Mouse (Mus musculus) spleen, adult 2 months (tissue): ENCODE results near the gene Axl. TPM values are rescaled to one million over a fixed set of nuclear protein-coding genes. Genes with fewer than 3 reads are reported as not detected.
A peak's percentile ranks its signal among the peaks of the same experiment; 100 is the strongest.

Source experiments
- DNase-seq, 2 experiments: peaks; one replicate each; pipeline versions ENCODE4 v3.0.0 to v3.0.0-alpha.2; 2012 to 2021; ENCODE audit warnings: low spot score in 2 of 2, low read depth in 1 of 2
- H3K27ac ChIP-seq: fragments of 200-500 bp; 2 replicates; pipeline ENCODE4 v1.5.1; 2012; ENCODE audit warnings: low read length, inconsistent platforms; ENCODE audit not compliant: insufficient read depth
- H3K27me3 ChIP-seq: fragments of 200-500 bp; 2 replicates; pipeline ENCODE4 v1.6.1; 2012; ENCODE audit warnings: mild to moderate bottlenecking, moderate library complexity, low read length, inconsistent platforms; ENCODE audit not compliant: control insufficient read depth, insufficient read depth
- H3K36me3 ChIP-seq: fragments of 200-500 bp; 2 replicates; pipeline ENCODE4 v1.6.1; 2012; ENCODE audit warnings: mild to moderate bottlenecking, low read length, inconsistent platforms; ENCODE audit not compliant: control insufficient read depth, insufficient read depth
- H3K4me1 ChIP-seq: fragments of 200-500 bp; 2 replicates; pipeline ENCODE4 v1.6.1; 2011; ENCODE audit warnings: inconsistent platforms; ENCODE audit not compliant: control insufficient read depth, insufficient read depth, insufficient read length
- H3K4me3 ChIP-seq: fragments of 200-500 bp; 2 replicates; pipeline ENCODE4 v1.5.1; 2011; ENCODE audit warnings: mild to moderate bottlenecking, inconsistent platforms; ENCODE audit not compliant: insufficient read depth, insufficient read length; ENCODE audit errors: extremely low read depth
- CTCF ChIP-seq: fragments of 200-500 bp; IDR thresholded peaks from 2 replicates; pipeline ENCODE4 v1.5.1; 2011; ENCODE audit warnings: mild to moderate bottlenecking, inconsistent platforms; ENCODE audit not compliant: insufficient read depth, insufficient read length, insufficient replicate concordance; ENCODE audit errors: extremely low read depth
- POLR2A ChIP-seq: fragments of 200-500 bp; IDR thresholded peaks from 2 replicates; pipeline ENCODE4 v1.6.1; 2011; ENCODE audit warnings: low read depth, low read length, inconsistent platforms
- WGBS: fragments of 180-500 bp; shearing (Covaris S2); methylation state at CpG from one replicate; pipeline ENCODE4 v1.1.7; 2018; 5-methylcytosine and 5-hydroxymethylcytosine counted together
- polyA plus RNA-seq: library from polyadenylated mRNA; depleted of rRNA; stranded (reverse); fragments of >200 nt; gene quantifications from 2 replicates; pipeline ENCODE4 v1.2.3, GENCODE M21; 2012; rRNA removed

Axl gene
- 106 and 129 TPM in 2 replicates for polyA plus RNA-seq

- Histone ChIP-seq H3K27ac (peak within 1 kb of the TSS; percentile 64), H3K27me3 (peaks cover 8% of the 10 kb centered on the region; the same call in 1 of the 2 replicates), H3K4me3 (peak within 1 kb of the TSS; percentile 45), H3K36me3 (no peaks in the 10 kb centered on the region), H3K4me1 (peaks cover 2% of the 10 kb centered on the region; the same call in 1 of the 2 replicates)
- no peak for DNase-seq
- 15% methylated on average over 30 of the region's 30 CpGs for WGBS
- TF ChIP-seq CTCF (no peak), POLR2A (no peak)
These were observed at the start of gene Axl for GRCm38 (mm10) chr7:25788220-25789128. Gene Axl (minus strand): TSS chr7:25788705.

DNA sequence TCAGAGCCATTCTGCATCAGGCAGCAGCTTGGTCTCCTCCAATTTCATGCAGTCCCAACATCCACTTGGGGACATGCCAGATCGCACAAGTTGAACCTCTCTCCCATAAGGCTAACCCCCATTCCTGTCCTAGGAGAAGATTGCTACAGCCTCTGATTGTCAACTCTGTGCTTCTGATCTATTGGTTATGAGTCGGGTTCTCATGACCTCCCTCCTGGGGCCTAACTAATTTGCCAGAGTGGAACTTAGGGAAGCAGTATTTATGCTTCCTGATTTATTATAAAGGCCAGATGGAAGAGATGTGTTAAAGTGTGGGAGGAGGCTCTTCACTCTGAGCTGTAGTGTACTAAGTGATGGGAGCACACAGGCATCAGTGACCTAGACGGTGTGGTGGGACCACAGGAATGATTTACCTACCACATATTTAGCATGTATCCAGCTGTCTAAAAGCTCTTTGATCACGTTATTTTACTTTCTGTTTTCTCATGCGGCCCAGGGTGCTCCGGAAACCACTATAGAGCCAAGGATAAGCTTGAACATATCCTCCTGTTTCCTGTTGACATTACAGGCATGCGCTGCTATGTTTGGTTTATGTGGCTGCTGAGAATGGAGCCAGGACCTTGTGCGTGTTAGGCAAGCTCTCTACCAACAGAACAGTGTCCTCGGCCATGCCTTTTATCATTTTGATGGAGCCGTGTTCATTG lies 46.8 kb upstream of the Axl start:
- Histone ChIP-seq H3K36me3 (no peaks in the 10 kb centered on the region), H3K27me3 (no peaks in the 10 kb centered on the region), H3K27ac (peak overlapping the region; percentile 72), H3K4me3 (no peak overlapping the region), H3K4me1 (no peaks in the 10 kb centered on the region; the same call in 1 of the 2 replicates)
- DNase-seq = peak; percentile 15 to 36
- WGBS = 50% methylated on average over 10 of the region's 10 CpGs
- TF ChIP-seq POLR2A (no peak), CTCF (no peak)

DNA sequence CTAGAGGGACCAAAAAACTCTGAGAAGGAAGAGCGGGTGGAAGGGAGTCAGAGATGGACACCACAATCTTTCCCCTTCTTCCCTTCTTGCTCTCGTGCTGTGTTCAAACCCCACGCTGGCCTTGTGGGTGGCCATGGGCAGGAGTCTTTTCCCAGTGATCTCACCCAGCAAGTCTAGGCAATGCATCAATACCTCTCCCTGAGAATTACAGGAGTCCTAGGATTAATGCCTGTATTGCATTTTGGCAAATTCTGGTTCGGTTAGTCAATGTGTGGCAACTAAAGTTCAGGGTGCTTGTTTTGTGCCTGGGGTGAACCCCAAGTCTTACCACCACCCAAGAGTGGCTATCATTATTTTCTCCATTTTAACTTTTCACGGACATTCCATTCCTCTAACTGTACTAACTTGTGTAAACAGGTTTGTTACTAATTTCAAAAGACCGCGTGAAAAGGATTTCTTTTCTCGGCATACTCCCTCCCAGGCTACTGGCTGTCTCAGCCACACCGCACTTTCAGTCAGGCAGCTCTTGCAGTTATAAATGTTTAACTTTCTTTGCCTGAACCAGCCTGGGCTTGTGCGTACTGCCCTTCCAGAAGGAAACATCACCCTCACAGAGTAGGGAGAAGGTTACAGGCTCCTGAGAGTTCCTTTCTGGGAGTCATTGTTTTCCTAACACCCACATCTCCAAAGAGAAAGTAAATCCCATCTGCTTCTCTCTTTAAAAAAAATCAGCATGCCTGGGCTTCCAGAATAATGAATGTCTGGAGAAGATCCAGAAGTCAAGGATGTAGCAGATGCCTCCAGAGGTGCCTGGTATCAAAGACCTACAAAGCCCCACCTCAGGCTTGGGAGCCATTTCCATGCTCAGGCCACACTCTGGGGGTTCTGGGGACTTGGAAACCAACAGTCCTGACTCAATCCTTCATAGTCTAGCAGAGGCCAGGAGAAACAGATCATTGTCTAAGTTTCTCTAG lies 43.3 kb upstream of the Axl start:
- DNase-seq = no peak
- no peak overlapping the region for H3K27ac ChIP-seq
- 89% methylated on average over 10 of the region's 10 CpGs for WGBS

DNA sequence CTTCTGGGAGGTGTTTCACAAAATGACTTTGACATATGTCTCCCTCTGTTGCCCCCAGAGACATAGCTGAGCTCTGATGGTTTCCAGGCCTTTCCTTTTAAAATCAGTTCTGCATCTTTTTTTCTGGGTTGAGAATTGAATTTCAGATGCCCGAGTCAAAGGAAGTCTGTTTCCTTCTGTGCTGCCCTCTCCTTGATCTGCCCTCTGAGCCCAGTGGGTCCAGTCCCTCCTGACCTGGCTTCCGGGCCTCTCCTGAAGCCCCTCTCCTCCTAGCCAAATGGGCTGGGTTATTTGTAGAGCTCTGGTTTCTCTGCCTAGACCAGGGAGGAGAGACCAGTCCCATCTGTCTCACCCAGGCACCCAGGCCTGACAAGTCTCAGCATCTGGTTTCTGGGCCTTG lies 41.7 kb upstream of the Axl start:
- WGBS = 60% methylated on average over 2 of the region's 2 CpGs
- Histone ChIP-seq H3K27me3 (no peaks in the 10 kb centered on the region; the same call in 1 of the 2 replicates), H3K4me3 (no peak overlapping the region), H3K4me1 (peaks cover 10% of the 10 kb centered on the region; the same call in 1 of the 2 replicates), H3K27ac (no peak overlapping the region), H3K36me3 (no peaks in the 10 kb centered on the region)
- TF ChIP-seq CTCF (no peak), POLR2A (no peak)
- DNase-seq = no peak

More for the DNA sequence above, 43.3 kb upstream of the Axl start:
- Histone ChIP-seq H3K36me3 (no peaks in the 10 kb centered on the region), H3K4me1 (peaks cover 6% of the 10 kb centered on the region; the same call in 1 of the 2 replicates), H3K27me3 (no peaks in the 10 kb centered on the region; the same call in 1 of the 2 replicates), H3K4me3 (no peak overlapping the region)
- TF ChIP-seq POLR2A = no peak
- TF ChIP-seq CTCF = no peak

DNA sequence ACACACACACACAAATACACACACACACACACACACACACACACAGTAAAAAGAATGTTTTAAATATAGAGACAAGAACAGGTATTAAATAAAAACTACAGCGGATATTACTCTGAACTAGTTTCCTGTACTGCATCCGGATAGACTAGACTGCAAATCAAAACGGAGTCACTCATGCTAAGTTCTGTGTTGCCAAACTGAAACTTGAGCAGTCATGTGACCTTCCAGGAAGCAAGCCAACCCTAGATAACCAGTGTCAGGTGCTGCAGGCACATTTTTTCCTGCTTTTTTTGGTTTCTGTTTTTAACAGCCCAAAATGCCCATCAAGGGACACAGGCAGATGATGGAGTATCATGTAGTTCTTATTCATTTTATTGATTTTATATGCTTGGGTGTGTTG lies 38.7 kb upstream of the Axl start:
- Histone ChIP-seq H3K27ac (peak overlapping the region; percentile 65), H3K4me3 (no peak overlapping the region), H3K4me1 (peaks cover 10% of the 10 kb centered on the region; the same call in 1 of the 2 replicates), H3K36me3 (no peaks in the 10 kb centered on the region), H3K27me3 (no peaks in the 10 kb centered on the region; the same call in 1 of the 2 replicates)
- DNase-seq = peak; percentile 40 to 52
- WGBS = 0% methylated on average over 3 of the region's 3 CpGs
- TF ChIP-seq POLR2A = no peak

DNA sequence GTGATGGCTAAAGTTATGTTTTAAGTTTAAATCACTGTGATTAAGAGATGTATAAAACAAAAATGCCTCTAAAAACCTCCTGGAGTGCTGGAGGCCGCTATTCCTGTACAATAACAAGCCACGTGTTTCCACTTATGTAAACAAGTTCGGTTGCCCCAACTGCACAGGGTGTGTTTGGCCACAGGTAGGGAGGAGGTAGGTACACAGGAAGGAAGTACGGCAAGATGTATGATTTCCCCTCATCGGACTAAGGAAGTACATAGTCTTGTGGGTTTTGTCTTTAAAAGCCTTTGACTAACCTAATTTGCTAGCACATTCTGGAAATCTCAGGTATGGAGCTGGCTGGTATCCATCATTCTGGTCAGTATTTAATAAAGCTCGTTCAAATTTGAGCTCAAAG lies 37.5 kb upstream of the Axl start:
- H3K4me3 ChIP-seq = no peak overlapping the region
- H3K27ac ChIP-seq = peak overlapping the region; percentile 5; the same call in 1 of the 2 replicates
- H3K4me1 ChIP-seq = peaks cover 10% of the 10 kb centered on the region; the same call in 1 of the 2 replicates
- H3K27me3 ChIP-seq = no peaks in the 10 kb centered on the region; the same call in 1 of the 2 replicates
- no peak for DNase-seq
- H3K36me3 ChIP-seq = no peaks in the 10 kb centered on the region
- TF ChIP-seq CTCF (no peak), POLR2A (no peak)
- 20% methylated on average over 6 of the region's 6 CpGs for WGBS
